ENCODE assay signal across 8 mouse cellular contexts in genomic region chr3:37838896-37839295, GRCm38 (mm10).
A peak's percentile ranks its signal among the peaks of the same experiment; 100 is the strongest.
DNase-seq lines count a peak whose midpoint lies in the region; ATAC-seq and TF ChIP-seq lines count a peak whose summit lies in the region.
"Had no signal": no experiment of that assay in that cellular context is flagged by ENCODE, and none has a peak within 500 bp of the region (broad histone marks: within the 10 kb centered on the region; RNA-seq: fewer than 3 reads in every experiment).

No protein-coding gene starts in this region.

- DNase-seq in lung, adult 18-20 months: peak; percentile 38 to 48
- DNase-seq in lung, adult 2 months: no peak
- DNase-seq in gastrocnemius, postnatal 36 days: peak; percentile 62 to 71
- no peak for DNase-seq in limb, embryonic 10.5 days (ENCODE audit: low spot score)
- DNase-seq in testis, postnatal 10 days (ENCODE audit: low spot score): peak; percentile 66
- no peak for DNase-seq in B cell, adult 2 months

- no peaks in the 10 kb centered on the region for H3K27me3 ChIP-seq in limb, embryonic 10.5 days (ENCODE audit: low read depth, poor library complexity, severe bottlenecking)
- H3K27me3 ChIP-seq: embryonic facial prominence, embryonic 12.5 days had no signal

- no peak for TF ChIP-seq CTCF in lung, adult 2 months (IDR thresholded peaks at IDR 0.05; ENCODE audit: insufficient read depth, low read length)

- WGBS in lung, adult 2 months: 66% methylated on average over 11 of the region's 11 CpGs
- WGBS in limb, embryonic 10.5 days: 81% methylated on average over 11 of the region's 11 CpGs

- TF ChIP-seq POLR2A in lung, adult 2 months (IDR thresholded peaks at IDR 0.05; ENCODE audit: borderline replicate concordance, extremely low read depth, low read depth, low read length): no peak

- ATAC-seq in granulocyte monocyte progenitor cell, adult 5-6 weeks (replicated peaks; ENCODE audit: poor library complexity, severe bottlenecking): no peak

- no peak overlapping the region for H3K4me3 ChIP-seq in lung, adult 2 months (replicated peaks; ENCODE audit: extremely low read depth, low read depth, low read length)
- no peak overlapping the region for H3K4me3 ChIP-seq in limb, embryonic 10.5 days
- H3K4me3 ChIP-seq: embryonic facial prominence, embryonic 12.5 days had no signal

- no peaks in the 10 kb centered on the region for H3K9me3 ChIP-seq in limb, embryonic 10.5 days (replicated peaks)
- H3K9me3 ChIP-seq: embryonic facial prominence, embryonic 12.5 days had no signal

- H3K4me1 ChIP-seq in lung, adult 2 months (ENCODE audit: control insufficient read depth, insufficient read depth, low read length): peaks cover 2% of the 10 kb centered on the region; the same call in 1 of the 2 replicates
- peaks cover 7% of the 10 kb centered on the region; the same call in 1 of the 2 replicates for H3K4me1 ChIP-seq in limb, embryonic 10.5 days
- H3K4me1 ChIP-seq: embryonic facial prominence, embryonic 12.5 days had no signal

- intact Hi-C loops in gastrocnemius, postnatal 36 days (cut with DNase I): no loop called here

- peak overlapping the region; percentile 34; the same call in 1 of the 2 replicates for H3K27ac ChIP-seq in limb, embryonic 10.5 days
- H3K27ac ChIP-seq: embryonic facial prominence, embryonic 12.5 days had no signal

- H3K36me3 ChIP-seq in limb, embryonic 10.5 days: no peaks in the 10 kb centered on the region
- H3K36me3 ChIP-seq: embryonic facial prominence, embryonic 12.5 days had no signal

Comparison
In these comparisons a context has a peak if more than half of its experiments do, and no peak if none do; other contexts are left out.
1. DNase-seq: peak in lung, adult 18-20 months (2 of 2), gastrocnemius, postnatal 36 days (2 of 2) and testis, postnatal 10 days (single experiment); none in lung, adult 2 months (single experiment), limb, embryonic 10.5 days (single experiment) and B cell, adult 2 months (0 of 2).